Mouse (Mus musculus) heart, adult 18-20 months (tissue): ENCODE results near the gene Plch2. TPM values are rescaled to one million over a fixed set of nuclear protein-coding genes. Genes with fewer than 3 reads are reported as not detected.

Experiments
- total RNA-seq, 2 experiments: library from RNA; stranded (reverse); gene quantifications; 2 replicates each; pipeline ENCODE4 v1.2.3; 2021

The Plch2 gene
- total RNA-seq, 2 experiments from 2014 or later = 0.28 TPM; not detected in 1

Other genes with a start within 250 kb of the Plch2 start
- under 1 TPM; 0.15 to 0.18 TPM for gene Ttc34, start 219.3 kb downstream of the Plch2 start, total RNA-seq
- gene Mmel1, start 187.2 kb downstream of the Plch2 start, total RNA-seq = under 1 TPM; 0.10 to 0.13 TPM
- 10 to 100 TPM; 82.5 to 98.2 TPM for gene Fam213b, start 157.6 kb downstream of the Plch2 start, total RNA-seq
- 1 to 10 TPM; 5.3 to 7.1 TPM for gene Tnfrsf14, start 128.2 kb downstream of the Plch2 start, total RNA-seq
- gene Hes5, start 95.9 kb downstream of the Plch2 start, total RNA-seq = under 1 TPM; 0.31 to 0.67 TPM
- 10 to 100 TPM; 38.7 to 41.4 TPM for gene Pank4, start 92.7 kb downstream of the Plch2 start, total RNA-seq
- 10 to 100 TPM; 20.7 to 22.0 TPM for gene Pex10, start 10.2 kb upstream of the Plch2 start, total RNA-seq
- 10 to 100 TPM; 72.0 to 75.8 TPM for gene Rer1, start 29.6 kb upstream of the Plch2 start, total RNA-seq
- 1 to 10 TPM; 1.0 to 2.3 TPM for gene Morn1, start 29.8 kb upstream of the Plch2 start, total RNA-seq
- 10 to 100 TPM; 48.6 to 50.2 TPM for gene Ski, start 165.8 kb upstream of the Plch2 start, total RNA-seq
- 10 to 100 TPM; 19.2 to 20.3 TPM for gene Faap20, start 193.0 kb upstream of the Plch2 start, total RNA-seq